Mouse (Mus musculus) G1E (cell line): ENCODE results near the gene Gm21972. TPM values are rescaled to one million over a fixed set of nuclear protein-coding genes. Genes with fewer than 3 reads are reported as not detected.
A peak's percentile ranks its signal among the peaks of the same experiment; 100 is the strongest.

Source experiments
- ATAC-seq: 2 replicates; pipeline ENCODE4 v1.8.0; 2016; ENCODE audit warnings: mild to moderate bottlenecking; ENCODE audit not compliant: insufficient number of reproducible peaks, poor library complexity, low FRiP score, severe bottlenecking; ENCODE audit errors: extremely low read depth
- DNase-seq: peaks from one replicate; pipeline ENCODE4 v3.0.0; 2012; ENCODE audit warnings: low spot score
- H3K27me3 ChIP-seq: 2 replicates; pipeline ENCODE4 v1.6.1; 2012; ENCODE audit warnings: mild to moderate bottlenecking, low read length, inconsistent platforms; ENCODE audit not compliant: insufficient read depth
- H3K36me3 ChIP-seq: replicated peaks from 2 replicates; pipeline ENCODE3; 2012; ENCODE audit warnings: mild to moderate bottlenecking, inconsistent platforms
- H3K4me1 ChIP-seq: 2 replicates; pipeline ENCODE4 v1.6.1; 2012; ENCODE audit warnings: low read depth, low read length, inconsistent platforms, mixed read lengths; ENCODE audit not compliant: insufficient read depth
- H3K4me3 ChIP-seq: 2 replicates; pipeline ENCODE4 v1.5.1; 2012; ENCODE audit warnings: low read depth, mild to moderate bottlenecking, inconsistent platforms, low read length, moderate library complexity, mixed read lengths
- H3K9me3 ChIP-seq: replicated peaks from 2 replicates; pipeline ENCODE4 v1.6.1; 2012; ENCODE audit warnings: inconsistent platforms
- CTCF ChIP-seq: IDR thresholded peaks from 2 replicates; pipeline ENCODE4 v1.5.1; 2012; ENCODE audit warnings: low read depth, low read length, inconsistent platforms, mixed read lengths
- GATA1 ChIP-seq: IDR thresholded peaks from 2 replicates; pipeline ENCODE4 v1.6.1; 2012; ENCODE audit warnings: borderline replicate concordance, low read length, inconsistent platforms, mixed read lengths
- GATA2 ChIP-seq: IDR thresholded peaks from 2 replicates; pipeline ENCODE4 v1.6.1; 2012; ENCODE audit warnings: low read depth, low read length, inconsistent platforms, borderline replicate concordance
- POLR2AphosphoS5 ChIP-seq: IDR thresholded peaks from 2 replicates; pipeline ENCODE4 v1.6.1; 2012; ENCODE audit warnings: low read depth, low read length, inconsistent platforms; ENCODE audit not compliant: insufficient replicate concordance
- TAL1 ChIP-seq: conservative IDR thresholded peaks from 2 replicates; pipeline ENCODE4 v1.6.1; 2012; ENCODE audit warnings: low read depth, low read length, inconsistent platforms, mixed read lengths
- polyA plus RNA-seq: library from polyadenylated mRNA; stranded (reverse); fragments of >175 nt; gene quantifications from 2 replicates; pipeline ENCODE4 v1.2.3, GENCODE M21; 2012
- total RNA-seq, 2 experiments: library from RNA; stranded (forward) in 1 of 2; stranded (reverse) in 1 of 2; fragments of 200-1000 nt in 1 of 2; fragments of >200 nt in 1 of 2; fragmentation: Nextera tagmentation in 1 of 2; gene quantifications; 2 replicates each; pipeline ENCODE4 v1.2.3; 2014 to 2017

The Gm21972 gene
- total and polyA plus RNA-seq, 3 experiments = 8.2 to 10.7 (median 9.3) TPM

- TF ChIP-seq POLR2AphosphoS5 (no peak), TAL1 (no peak), CTCF (no peak), GATA2 (no peak), GATA1 (no peak)
- Histone ChIP-seq H3K36me3 (peaks cover 42% of the 10 kb centered on the region), H3K4me1 (no peaks in the 10 kb centered on the region), H3K4me3 (no peak overlapping the region), H3K9me3 (no peaks in the 10 kb centered on the region), H3K27me3 (no peaks in the 10 kb centered on the region)
- peak; percentile 15; the same call in 1 of the 2 replicates for ATAC-seq
- DNase-seq = no peak
These were observed 55.7 kb downstream of the Gm21972 start for GRCm38 (mm10) chr1:86189034-86189702.

GRCm38 (mm10) chr1:86190843-86191242 is 57.4 kb downstream of the Gm21972 start:
- Histone ChIP-seq H3K9me3 (no peaks in the 10 kb centered on the region), H3K27me3 (no peaks in the 10 kb centered on the region), H3K4me1 (no peaks in the 10 kb centered on the region), H3K4me3 (no peak overlapping the region), H3K36me3 (peaks cover 48% of the 10 kb centered on the region)
- no peak for TF ChIP-seq GATA2
- no peak for TF ChIP-seq POLR2AphosphoS5
- TF ChIP-seq CTCF = no peak
- no peak for TF ChIP-seq TAL1
- no peak for TF ChIP-seq GATA1
- DNase-seq (no peak), ATAC-seq (no peak)

DNA sequence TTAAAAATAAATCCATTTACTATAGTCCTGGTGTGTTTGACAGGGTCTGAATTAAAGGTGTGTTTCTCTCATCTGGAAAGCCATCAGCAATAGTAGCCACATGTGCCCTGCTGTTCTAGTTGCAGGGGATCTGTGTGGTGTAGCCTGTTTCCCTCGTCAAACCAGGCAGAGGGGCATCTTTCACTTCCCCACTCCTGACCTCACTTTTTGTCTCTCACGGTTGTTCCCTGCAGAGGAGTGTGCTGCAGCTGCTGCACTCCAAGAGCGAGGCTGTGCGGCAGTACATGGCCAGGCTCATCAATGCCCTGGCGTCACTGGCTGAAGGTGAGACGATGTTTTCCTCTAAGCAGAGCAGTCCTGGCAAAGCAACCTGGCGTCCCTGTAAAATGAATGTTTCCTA is 60.6 kb downstream of the Gm21972 start:
- Histone ChIP-seq H3K36me3 (peaks cover 57% of the 10 kb centered on the region), H3K27me3 (no peaks in the 10 kb centered on the region; the same call in 1 of the 2 replicates), H3K9me3 (no peaks in the 10 kb centered on the region), H3K4me3 (no peak overlapping the region), H3K4me1 (no peaks in the 10 kb centered on the region)
- DNase-seq (no peak), ATAC-seq (no peak)
- no peak for TF ChIP-seq GATA2
- no peak for TF ChIP-seq POLR2AphosphoS5
- no peak for TF ChIP-seq TAL1
- TF ChIP-seq GATA1 = no peak
- TF ChIP-seq CTCF = no peak

GRCm38 (mm10) chr1:86198276-86198675 is 64.8 kb downstream of the Gm21972 start:
- Histone ChIP-seq H3K9me3 (no peaks in the 10 kb centered on the region), H3K27me3 (no peaks in the 10 kb centered on the region; the same call in 1 of the 2 replicates), H3K36me3 (peaks cover 74% of the 10 kb centered on the region), H3K4me1 (no peaks in the 10 kb centered on the region), H3K4me3 (no peak overlapping the region)
- DNase-seq (no peak), ATAC-seq (no peak)
- TF ChIP-seq GATA1 = no peak

DNA sequence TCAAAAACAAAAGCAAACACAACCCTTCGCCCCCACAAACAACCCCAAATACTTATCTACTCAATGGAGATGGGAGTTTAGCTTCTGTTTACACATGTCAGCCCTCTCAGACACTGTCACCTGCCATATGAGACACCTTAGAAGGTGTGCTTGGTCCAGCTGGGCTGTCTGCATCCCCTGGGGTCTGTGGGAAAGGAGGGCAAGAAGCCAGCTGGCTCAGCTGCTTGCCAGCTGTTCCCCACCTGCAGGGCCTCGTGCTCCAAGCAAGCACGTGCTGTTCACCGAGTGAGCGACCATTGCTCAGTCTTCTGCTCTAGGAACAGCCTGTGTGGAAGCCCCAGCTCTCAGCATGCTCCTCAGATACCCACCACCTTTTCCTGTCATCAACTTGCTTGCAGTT is 65.6 kb downstream of the Gm21972 start:
- no peaks in the 10 kb centered on the region for H3K4me1 ChIP-seq
- TF ChIP-seq GATA2 (no peak), CTCF (no peak), GATA1 (no peak), POLR2AphosphoS5 (no peak), TAL1 (no peak)
- peaks cover 79% of the 10 kb centered on the region for H3K36me3 ChIP-seq
- DNase-seq (no peak), ATAC-seq (no peak)
- H3K27me3 ChIP-seq = no peaks in the 10 kb centered on the region; the same call in 1 of the 2 replicates
- no peaks in the 10 kb centered on the region for H3K9me3 ChIP-seq
- H3K4me3 ChIP-seq = no peak overlapping the region

DNA sequence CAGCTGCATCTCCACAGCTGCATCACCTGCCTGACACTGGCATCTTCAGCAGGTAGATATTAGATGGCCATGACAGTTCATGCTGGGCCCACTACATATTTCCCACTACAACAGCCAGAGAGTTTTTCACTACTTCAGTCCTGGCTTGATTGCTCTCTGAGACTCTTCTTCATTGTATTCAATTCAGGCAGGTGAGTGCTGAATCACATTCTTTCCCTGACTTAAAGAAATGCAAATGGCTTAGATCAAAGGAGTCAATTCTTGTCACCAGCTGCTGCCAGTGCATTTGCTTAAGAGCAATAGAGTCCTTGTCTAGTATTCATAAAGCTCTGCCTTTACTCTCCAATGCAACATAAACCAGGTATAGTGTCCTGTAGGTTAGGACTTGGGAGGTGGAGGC is 67.9 kb downstream of the Gm21972 start:
- peaks cover 78% of the 10 kb centered on the region for H3K36me3 ChIP-seq
- TF ChIP-seq GATA2 (no peak), CTCF (no peak), TAL1 (no peak), POLR2AphosphoS5 (no peak), GATA1 (no peak)
- DNase-seq = no peak

GRCm38 (mm10) chr1:86202617-86203219 is 69.3 kb downstream of the Gm21972 start:
- Histone ChIP-seq H3K27me3 (no peaks in the 10 kb centered on the region; the same call in 1 of the 2 replicates), H3K36me3 (peaks cover 73% of the 10 kb centered on the region), H3K4me3 (no peak overlapping the region), H3K9me3 (no peaks in the 10 kb centered on the region), H3K4me1 (peaks cover 4% of the 10 kb centered on the region)
- ATAC-seq (no peak), DNase-seq (no peak)
- TF ChIP-seq CTCF (0 out of 2 replicates have a peak, but pooled peaks have one; percentile 0), TAL1 (no peak)

More for the DNA sequence above, 67.9 kb downstream of the Gm21972 start:
- H3K27me3 ChIP-seq = no peaks in the 10 kb centered on the region; the same call in 1 of the 2 replicates
- H3K4me1 ChIP-seq = peaks cover 4% of the 10 kb centered on the region
- H3K9me3 ChIP-seq = no peaks in the 10 kb centered on the region
- no peak overlapping the region for H3K4me3 ChIP-seq
- no peak for ATAC-seq
